Mouse (Mus musculus) embryonic facial prominence, embryonic 11.5 days (tissue): ENCODE data around the gene Fmnl3. TPM values are rescaled to one million over a fixed set of nuclear protein-coding genes. Genes with fewer than 3 reads are reported as not detected.

ENCODE experiments used
- ATAC-seq: fragments of 200-750 bp; cut with Nextera tagmentation; replicated peaks from 2 replicates; pipeline ENCODE4 v1.8.0; 2017; ENCODE audit warnings: low read depth; ENCODE audit not compliant: insufficient number of reproducible peaks, low FRiP score, low TSS enrichment
- DNase-seq: peaks from one replicate; pipeline ENCODE4 v3.0.0-alpha.2; 2015; ENCODE audit warnings: low spot score
- H3K27ac ChIP-seq: fragments of 300-500 bp; sonication (generic); replicated peaks from 2 replicates; pipeline ENCODE4 v1.5.1; 2014; ENCODE audit warnings: mild to moderate bottlenecking, low read depth, low read length, control low read depth
- H3K27me3 ChIP-seq: fragments of 300-500 bp; sonication (generic); 2 replicates; pipeline ENCODE4 v1.6.1; 2014; ENCODE audit warnings: mild to moderate bottlenecking, low read length, moderate library complexity, mixed read lengths; ENCODE audit not compliant: control insufficient read depth, insufficient read depth
- H3K36me3 ChIP-seq: fragments of 300-500 bp; sonication (generic); replicated peaks from 2 replicates; pipeline ENCODE4 v1.6.1; 2014; ENCODE audit warnings: low read depth, mild to moderate bottlenecking, low read length, moderate library complexity, mixed read lengths; ENCODE audit not compliant: control insufficient read depth, insufficient read depth
- H3K4me1 ChIP-seq: fragments of 300-500 bp; sonication (generic); 2 replicates; pipeline ENCODE4 v1.6.1; 2014; ENCODE audit warnings: low read length, mixed read lengths; ENCODE audit not compliant: control insufficient read depth, insufficient read depth
- H3K4me2 ChIP-seq: fragments of 300-500 bp; sonication (generic); 2 replicates; pipeline ENCODE4 v1.6.1; 2014; ENCODE audit warnings: low read depth, mild to moderate bottlenecking, control low read depth, low read length, moderate library complexity
- H3K4me3 ChIP-seq: fragments of 300-500 bp; sonication (generic); 2 replicates; pipeline ENCODE4 v1.5.1; 2014; ENCODE audit warnings: low read depth, low read length, control low read depth
- H3K9ac ChIP-seq: fragments of 300-500 bp; sonication (generic); replicated peaks from 2 replicates; pipeline ENCODE4 v1.6.1; 2014; ENCODE audit warnings: mild to moderate bottlenecking, control low read depth, low read length
- H3K9me3 ChIP-seq: fragments of 300-500 bp; sonication (generic); replicated peaks from 2 replicates; pipeline ENCODE4 v1.6.1; 2016; ENCODE audit warnings: mild to moderate bottlenecking, low read length, inconsistent platforms, mixed read lengths; ENCODE audit not compliant: control insufficient read depth
- WGBS: fragments of 180-500 bp; shearing (Covaris S2); extraction: QIAGEN DNeasy Blood & Tissue Kit; methylation state at CpG from one replicate; pipeline ENCODE4 v1.1.7; 2014; 5-methylcytosine and 5-hydroxymethylcytosine counted together
- polyA plus RNA-seq: library from polyadenylated mRNA; unstranded; fragments of >200 nt; fragmentation: Nextera tagmentation; extraction: Ambion mirVana; gene quantifications from 2 replicates; pipeline ENCODE4 v1.2.1, GENCODE M21; 2014

Fmnl3 gene
- polyA plus RNA-seq, 1 experiment from 2014 or later = 17.6 TPM

DNA sequence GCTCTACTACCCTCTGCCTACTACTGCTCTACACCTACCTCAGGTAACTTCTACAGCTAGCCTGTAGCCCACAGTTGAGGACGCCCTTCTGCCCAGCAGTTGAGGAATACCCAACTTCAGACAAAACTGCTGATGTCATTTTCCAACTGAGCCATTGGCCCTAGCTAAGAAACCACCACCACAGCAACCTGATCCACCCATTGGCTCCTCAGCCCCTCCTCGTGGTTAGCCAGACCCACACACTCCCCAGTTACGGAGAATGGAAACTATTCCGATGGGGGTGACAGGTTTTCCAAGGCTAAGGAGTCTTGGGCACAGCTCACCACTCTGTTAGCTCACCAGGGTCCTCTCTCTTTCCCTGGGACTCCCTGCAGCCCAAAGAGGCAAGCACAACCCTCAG lies 25.3 kb downstream of the Fmnl3 start:
- no peak for ATAC-seq
- Histone ChIP-seq H3K27ac (0 out of 2 replicates have a peak overlapping the region, but pooled peaks have one; percentile 41), H3K4me1 (peaks cover 5% of the 10 kb centered on the region; the same call in 1 of the 2 replicates), H3K9ac (0 out of 2 replicates have a peak overlapping the region, but pooled peaks have one; percentile 7), H3K4me2 (no peak overlapping the region), H3K36me3 (no peaks in the 10 kb centered on the region), H3K9me3 (no peaks in the 10 kb centered on the region), H3K27me3 (no peaks in the 10 kb centered on the region), H3K4me3 (no peak overlapping the region)
- 51% methylated on average over 4 of the region's 4 CpGs for WGBS
- DNase-seq = no peak

GRCm38 (mm10) chr15:99344148-99344870 lies 26.0 kb downstream of the Fmnl3 start:
- WGBS = 55% methylated on average over 8 of the region's 8 CpGs
- Histone ChIP-seq H3K4me2 (no peak overlapping the region), H3K27ac (0 out of 2 replicates have a peak overlapping the region, but pooled peaks have one; percentile 41), H3K9me3 (no peaks in the 10 kb centered on the region), H3K9ac (no peak overlapping the region), H3K36me3 (no peaks in the 10 kb centered on the region), H3K4me1 (peaks cover 8% of the 10 kb centered on the region; the same call in 1 of the 2 replicates), H3K27me3 (no peaks in the 10 kb centered on the region), H3K4me3 (no peak overlapping the region)
- DNase-seq (no peak), ATAC-seq (no peak)

GRCm38 (mm10) chr15:99343414-99344147 lies 26.7 kb downstream of the Fmnl3 start:
- H3K27me3 ChIP-seq = no peaks in the 10 kb centered on the region
- H3K36me3 ChIP-seq = no peaks in the 10 kb centered on the region
- H3K9ac ChIP-seq = no peak overlapping the region
- ATAC-seq (peak; percentile 53; the same call in 1 of the 2 replicates), DNase-seq (peak; percentile 59)
- H3K4me2 ChIP-seq = no peak overlapping the region
- H3K4me3 ChIP-seq = no peak overlapping the region
- no peak overlapping the region; the same call in 1 of the 2 replicates for H3K27ac ChIP-seq
- H3K9me3 ChIP-seq = no peaks in the 10 kb centered on the region
- H3K4me1 ChIP-seq = peaks cover 8% of the 10 kb centered on the region; the same call in 1 of the 2 replicates
- WGBS = 28% methylated on average over 5 of the region's 5 CpGs

DNA sequence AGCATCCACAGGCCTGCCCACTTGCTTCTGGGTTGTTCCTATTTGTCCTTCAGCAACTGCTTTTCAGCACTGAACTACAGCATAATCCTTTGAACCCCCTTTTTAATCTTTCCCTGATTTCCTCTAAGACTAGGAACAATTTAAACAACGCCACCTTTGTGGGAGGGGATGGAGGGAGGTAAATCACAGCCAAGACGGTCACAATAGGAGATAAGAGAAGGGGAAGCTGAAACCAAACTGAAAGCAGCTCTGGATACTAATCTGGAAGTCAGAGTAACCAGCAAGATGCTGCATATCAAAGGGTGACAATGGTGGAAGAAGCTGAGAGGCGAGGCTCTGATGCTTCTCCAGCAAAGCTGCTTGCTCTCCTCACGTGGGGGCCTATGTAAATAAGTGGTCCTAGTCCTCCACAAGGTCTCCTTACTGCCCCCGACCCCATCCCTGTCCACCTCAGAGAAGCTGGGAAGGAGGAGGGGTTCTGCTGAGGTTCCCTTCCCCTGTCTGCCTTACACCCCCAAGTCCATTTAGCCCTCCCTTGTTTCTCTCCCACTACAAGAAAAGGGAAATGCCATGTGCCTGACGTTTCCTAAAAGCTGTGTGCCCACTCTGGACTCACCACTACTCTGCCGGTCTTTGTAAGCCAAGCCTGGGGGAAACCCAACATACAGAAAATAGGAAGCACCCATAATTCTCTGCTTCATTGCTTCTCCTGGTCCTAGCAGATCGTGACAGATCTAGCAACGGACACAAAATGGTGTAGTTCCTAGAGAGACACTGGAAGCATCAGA lies 27.9 kb downstream of the Fmnl3 start:
- ATAC-seq (no peak), DNase-seq (no peak)
- Histone ChIP-seq H3K27me3 (no peaks in the 10 kb centered on the region), H3K36me3 (no peaks in the 10 kb centered on the region), H3K9me3 (no peaks in the 10 kb centered on the region), H3K4me1 (peaks cover 8% of the 10 kb centered on the region; the same call in 1 of the 2 replicates), H3K27ac (no peak overlapping the region), H3K9ac (no peak overlapping the region), H3K4me2 (no peak overlapping the region), H3K4me3 (no peak overlapping the region)
- WGBS = 59% methylated on average over 9 of the region's 9 CpGs

GRCm38 (mm10) chr15:99341102-99341501 lies 29.2 kb downstream of the Fmnl3 start:
- Histone ChIP-seq H3K4me3 (no peak overlapping the region), H3K27ac (no peak overlapping the region), H3K9ac (no peak overlapping the region), H3K27me3 (no peaks in the 10 kb centered on the region), H3K4me1 (peaks cover 8% of the 10 kb centered on the region; the same call in 1 of the 2 replicates), H3K9me3 (no peaks in the 10 kb centered on the region), H3K36me3 (no peaks in the 10 kb centered on the region), H3K4me2 (no peak overlapping the region)
- DNase-seq = no peak
- ATAC-seq = no peak
- 87% methylated on average over 3 of the region's 3 CpGs for WGBS

GRCm38 (mm10) chr15:99339669-99340068 lies 30.6 kb downstream of the Fmnl3 start:
- H3K4me1 ChIP-seq = peaks cover 8% of the 10 kb centered on the region; the same call in 1 of the 2 replicates
- no peak overlapping the region for H3K9ac ChIP-seq
- no peaks in the 10 kb centered on the region for H3K9me3 ChIP-seq
- DNase-seq (no peak), ATAC-seq (no peak)
- H3K4me3 ChIP-seq = no peak overlapping the region
- 36% methylated on average over 6 of the region's 6 CpGs for WGBS
- no peak overlapping the region for H3K27ac ChIP-seq
- no peaks in the 10 kb centered on the region for H3K36me3 ChIP-seq
- 0 out of 2 replicates have a peak overlapping the region, but pooled peaks have one; percentile 5 for H3K4me2 ChIP-seq
- H3K27me3 ChIP-seq = no peaks in the 10 kb centered on the region

DNA sequence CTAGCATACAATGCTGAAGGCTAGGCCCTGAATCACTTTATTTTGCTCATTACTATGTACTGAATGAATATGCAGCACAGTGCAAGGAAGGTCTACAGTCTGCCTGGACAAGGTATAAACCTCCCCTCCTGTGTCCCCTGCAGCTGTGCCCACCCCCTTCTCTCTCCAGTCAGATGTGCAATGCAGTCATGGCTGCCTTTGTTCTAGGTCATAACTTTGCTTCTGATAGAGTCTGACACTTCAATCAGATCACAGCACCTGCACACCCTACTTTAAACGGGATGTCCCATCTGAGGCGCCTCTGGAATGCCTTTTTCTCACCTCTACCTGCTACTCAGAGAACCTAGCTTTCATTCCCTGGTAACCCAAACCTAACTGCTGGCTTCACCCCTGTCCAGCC lies 31.4 kb downstream of the Fmnl3 start:
- no peak for DNase-seq
- no peak for ATAC-seq

More for the DNA sequence above, 31.4 kb downstream of the Fmnl3 start:
- no peaks in the 10 kb centered on the region for H3K36me3 ChIP-seq
- no peaks in the 10 kb centered on the region for H3K27me3 ChIP-seq
- H3K9me3 ChIP-seq = no peaks in the 10 kb centered on the region
- no peak overlapping the region for H3K4me3 ChIP-seq
- no peak overlapping the region for H3K27ac ChIP-seq
- no peak overlapping the region for H3K9ac ChIP-seq
- peaks cover 13% of the 10 kb centered on the region; the same call in 1 of the 2 replicates for H3K4me1 ChIP-seq
- no peak overlapping the region for H3K4me2 ChIP-seq
- 83% methylated on average over 2 of the region's 2 CpGs for WGBS
